Mouse (Mus musculus) cerebellum, adult 2 months (tissue): ENCODE measurements around the gene Itgb7.

Experiments
- CTCF ChIP-seq: fragments of 200-500 bp; IDR thresholded peaks from 2 replicates; pipeline ENCODE4 v1.5.1; 2011; ENCODE audit warnings: low read depth, mild to moderate bottlenecking, control low read depth, low read length, moderate library complexity, borderline replicate concordance; ENCODE audit not compliant: insufficient read depth
- POLR2A ChIP-seq: fragments of 200-500 bp; IDR thresholded peaks from 2 replicates; pipeline ENCODE4 v1.6.1; 2011; ENCODE audit warnings: low read length, control low read depth, borderline replicate concordance; ENCODE audit not compliant: insufficient read depth

GRCm38 (mm10) chr15:102280623-102281022, 48.9 kb upstream of the Itgb7 start:
- no peak for TF ChIP-seq CTCF
- no peak for TF ChIP-seq POLR2A
